Mouse (Mus musculus): Measurements from ENCODE around the gene Slc12a5. TPM values are rescaled to one million over a fixed set of nuclear protein-coding genes. Genes with fewer than 3 reads are reported as not detected.

Slc12a5 gene
- polyA plus RNA-seq, 1 experiment: not detected

- TF ChIP-seq TAL1 (IDR thresholded peaks at IDR 0.05; ENCODE audit: low read length): no peak
- no peak for TF ChIP-seq GATA1 (IDR thresholded peaks at IDR 0.05; ENCODE audit: low read length)
- no peak overlapping the region for H3K4me3 ChIP-seq (replicated peaks)
- H3K36me3 ChIP-seq (ENCODE audit: control insufficient read depth): peaks cover 24% of the 10 kb centered on the region
- no peaks in the 10 kb centered on the region for H3K9me3 ChIP-seq (ENCODE audit: control insufficient read depth, low read length)
- no peaks in the 10 kb centered on the region for H3K27me3 ChIP-seq (ENCODE audit: control insufficient read depth)
- H3K4me1 ChIP-seq (ENCODE audit: control insufficient read depth): peaks cover 4% of the 10 kb centered on the region; the same call in 1 of the 2 replicates
Measured at GRCm38 (mm10) chr2:164921984-164922383, 38.6 kb upstream of the Slc12a5 start.

- no peaks in the 10 kb centered on the region for H3K9me3 ChIP-seq (ENCODE audit: control insufficient read depth, low read length)
- peaks cover 16% of the 10 kb centered on the region for H3K36me3 ChIP-seq (ENCODE audit: control insufficient read depth)
- peaks cover 6% of the 10 kb centered on the region for H3K27me3 ChIP-seq (ENCODE audit: control insufficient read depth)
- H3K4me3 ChIP-seq (replicated peaks): no peak overlapping the region
- H3K4me1 ChIP-seq (ENCODE audit: control insufficient read depth): peaks cover under 1% of the 10 kb centered on the region; the same call in 1 of the 2 replicates
- TF ChIP-seq TAL1 (IDR thresholded peaks at IDR 0.05; ENCODE audit: low read length) (no peak), GATA1 (IDR thresholded peaks at IDR 0.05; ENCODE audit: low read length) (no peak)
Measured at GRCm38 (mm10) chr2:164923291-164923690, 37.3 kb upstream of the Slc12a5 start.

- Histone ChIP-seq H3K9me3 (ENCODE audit: control insufficient read depth, low read length) (no peaks in the 10 kb centered on the region), H3K36me3 (ENCODE audit: control insufficient read depth) (peaks cover 13% of the 10 kb centered on the region), H3K4me1 (ENCODE audit: control insufficient read depth) (no peaks in the 10 kb centered on the region), H3K27me3 (ENCODE audit: control insufficient read depth) (peaks cover 9% of the 10 kb centered on the region), H3K4me3 (replicated peaks) (no peak overlapping the region)
- TF ChIP-seq TAL1 (IDR thresholded peaks at IDR 0.05; ENCODE audit: low read length) (no peak), GATA1 (IDR thresholded peaks at IDR 0.05; ENCODE audit: low read length) (no peak)
Measured at GRCm38 (mm10) chr2:164924100-164924857, 36.3 kb upstream of the Slc12a5 start.

- peaks cover 31% of the 10 kb centered on the region for H3K27me3 ChIP-seq (ENCODE audit: control insufficient read depth)
- H3K36me3 ChIP-seq (ENCODE audit: control insufficient read depth): no peaks in the 10 kb centered on the region
- no peaks in the 10 kb centered on the region for H3K9me3 ChIP-seq (ENCODE audit: control insufficient read depth, low read length)
- H3K4me3 ChIP-seq (replicated peaks): no peak overlapping the region
- TF ChIP-seq GATA1 (IDR thresholded peaks at IDR 0.05; ENCODE audit: low read length) (no peak), TAL1 (IDR thresholded peaks at IDR 0.05; ENCODE audit: low read length) (no peak)
- no peaks in the 10 kb centered on the region for H3K4me1 ChIP-seq (ENCODE audit: control insufficient read depth)
Measured at GRCm38 (mm10) chr2:164930706-164931581, 29.7 kb upstream of the Slc12a5 start.

GRCm38 (mm10) chr2:164933534-164933933 lies 27.1 kb upstream of the Slc12a5 start:
- H3K27me3 ChIP-seq (ENCODE audit: control insufficient read depth): peaks cover 45% of the 10 kb centered on the region

GRCm38 (mm10) chr2:164935991-164936390 lies 24.6 kb upstream of the Slc12a5 start:
- no peaks in the 10 kb centered on the region for H3K36me3 ChIP-seq (ENCODE audit: control insufficient read depth)
- no peak for TF ChIP-seq TAL1 (IDR thresholded peaks at IDR 0.05; ENCODE audit: low read length)
- TF ChIP-seq GATA1 (IDR thresholded peaks at IDR 0.05; ENCODE audit: low read length): no peak
- peaks cover 66% of the 10 kb centered on the region for H3K27me3 ChIP-seq (ENCODE audit: control insufficient read depth)
- H3K4me3 ChIP-seq (replicated peaks): no peak overlapping the region
- no peaks in the 10 kb centered on the region for H3K4me1 ChIP-seq (ENCODE audit: control insufficient read depth)
- no peaks in the 10 kb centered on the region for H3K9me3 ChIP-seq (ENCODE audit: control insufficient read depth, low read length)

More at GRCm38 (mm10) chr2:164933534-164933933, 27.1 kb upstream of the Slc12a5 start:
- Histone ChIP-seq H3K4me1 (ENCODE audit: control insufficient read depth) (no peaks in the 10 kb centered on the region), H3K36me3 (ENCODE audit: control insufficient read depth) (no peaks in the 10 kb centered on the region), H3K9me3 (ENCODE audit: control insufficient read depth, low read length) (no peaks in the 10 kb centered on the region), H3K4me3 (replicated peaks) (no peak overlapping the region)
- TF ChIP-seq TAL1 (IDR thresholded peaks at IDR 0.05; ENCODE audit: low read length) (no peak), GATA1 (IDR thresholded peaks at IDR 0.05; ENCODE audit: low read length) (no peak)

GRCm38 (mm10) chr2:164938146-164939091 lies 22.2 kb upstream of the Slc12a5 start:
- no peak overlapping the region for H3K4me3 ChIP-seq (replicated peaks)
- H3K4me1 ChIP-seq (ENCODE audit: control insufficient read depth): no peaks in the 10 kb centered on the region
- H3K36me3 ChIP-seq (ENCODE audit: control insufficient read depth): no peaks in the 10 kb centered on the region
- no peaks in the 10 kb centered on the region for H3K9me3 ChIP-seq (ENCODE audit: control insufficient read depth, low read length)
- peaks cover 80% of the 10 kb centered on the region for H3K27me3 ChIP-seq (ENCODE audit: control insufficient read depth)
- TF ChIP-seq TAL1 (IDR thresholded peaks at IDR 0.05; ENCODE audit: low read length) (no peak), GATA1 (IDR thresholded peaks at IDR 0.05; ENCODE audit: low read length) (no peak)

- Histone ChIP-seq H3K9me3 (ENCODE audit: control insufficient read depth, low read length) (no peaks in the 10 kb centered on the region), H3K27me3 (ENCODE audit: control insufficient read depth) (peaks cover 80% of the 10 kb centered on the region), H3K4me3 (replicated peaks) (no peak overlapping the region), H3K36me3 (ENCODE audit: control insufficient read depth) (no peaks in the 10 kb centered on the region), H3K4me1 (ENCODE audit: control insufficient read depth) (no peaks in the 10 kb centered on the region)
- TF ChIP-seq TAL1 (IDR thresholded peaks at IDR 0.05; ENCODE audit: low read length) (no peak), GATA1 (IDR thresholded peaks at IDR 0.05; ENCODE audit: low read length) (no peak)
Measured at GRCm38 (mm10) chr2:164939106-164939505, 21.5 kb upstream of the Slc12a5 start.

Measured in erythroblast, embryonic 14.5 days (primary cell).